Mouse (Mus musculus) layer of hippocampus, adult 9-11 months (tissue): ENCODE measurements around the gene Lrp3.
"Not testable (repeated sequence)": the region's sequence is repeated elsewhere in the genome, so short reads cannot be mapped to it uniquely, and the experiment has no call there.

Experiments
- DNase-seq: peaks from one replicate; pipeline ENCODE4 v3.0.0; 2022

Lrp3 gene

GRCm38 (mm10) chr7:35215225-35215624 lies at the start of gene Lrp3:
Gene Lrp3 (minus strand): TSS chr7:35215498.
- DNase-seq, result peak; percentile 55

- no peak for DNase-seq
Measured at GRCm38 (mm10) chr7:35264746-35265145, 49.4 kb upstream of the Lrp3 start.

- DNase-seq, result no peak
Measured at GRCm38 (mm10) chr7:35263595-35264489, 48.5 kb upstream of the Lrp3 start.

GRCm38 (mm10) chr7:35259384-35259783 lies 44.1 kb upstream of the Lrp3 start:
- DNase-seq, result no peak

- DNase-seq, result no peak
Measured at GRCm38 (mm10) chr7:35258294-35258693, 43.0 kb upstream of the Lrp3 start.

GRCm38 (mm10) chr7:35252041-35252558 lies 36.8 kb upstream of the Lrp3 start:
- DNase-seq, result no peak

GRCm38 (mm10) chr7:35237935-35238334 lies 22.6 kb upstream of the Lrp3 start:
- DNase-seq, result not testable (repeated sequence)

- DNase-seq, result peak; percentile 89
Measured at GRCm38 (mm10) chr7:35235308-35235707, 20.0 kb upstream of the Lrp3 start.

GRCm38 (mm10) chr7:35234361-35235245 lies 19.3 kb upstream of the Lrp3 start:
- peak; percentile 97 for DNase-seq

- DNase-seq, result no peak
Measured at GRCm38 (mm10) chr7:35233861-35234260, 18.6 kb upstream of the Lrp3 start.

GRCm38 (mm10) chr7:35232796-35233455 lies 17.6 kb upstream of the Lrp3 start:
- no peak for DNase-seq

GRCm38 (mm10) chr7:35230333-35230732 lies 15.0 kb upstream of the Lrp3 start:
- DNase-seq, result no peak

GRCm38 (mm10) chr7:35220694-35221365 lies 5.5 kb upstream of the Lrp3 start:
- DNase-seq, result no peak

GRCm38 (mm10) chr7:35215731-35216130 lies 433 bp upstream of the Lrp3 start:
- DNase-seq, result no peak

- no peak for DNase-seq
Measured at GRCm38 (mm10) chr7:35214442-35215222, 666 bp downstream of the Lrp3 start.

- DNase-seq, result no peak
Measured at GRCm38 (mm10) chr7:35211791-35212190, 3.5 kb downstream of the Lrp3 start.

GRCm38 (mm10) chr7:35199755-35200154 lies 15.5 kb downstream of the Lrp3 start:
- no peak for DNase-seq

- no peak for DNase-seq
Measured at GRCm38 (mm10) chr7:35198981-35199754, 16.1 kb downstream of the Lrp3 start.

- no peak for DNase-seq
Measured at GRCm38 (mm10) chr7:35197022-35197421, 18.3 kb downstream of the Lrp3 start.

GRCm38 (mm10) chr7:35191276-35191675 lies 24.0 kb downstream of the Lrp3 start:
- no peak for DNase-seq

GRCm38 (mm10) chr7:35189699-35190098 lies 25.6 kb downstream of the Lrp3 start:
- DNase-seq, result no peak
